Mouse (Mus musculus) MEL (cell line): ENCODE measurements at regions not wholly inside any gene's neighbourhood (a gene's known extent, or its start where the extent isn't known, plus 50 kb on each side); places are given as distances from the start of the nearest gene placed in this dataset.
A peak's percentile ranks its signal among the peaks of the same experiment; 100 is the strongest.

Experiments used
- DNase-seq: peaks from one replicate; pipeline ENCODE4 v3.0.0; 2011; ENCODE audit warnings: low read depth, low spot score
- H3K27ac ChIP-seq: 2 replicates; pipeline ENCODE4 v1.5.1; 2012; ENCODE audit warnings: low read depth, mild to moderate bottlenecking, control low read depth, low read length, moderate library complexity; ENCODE audit not compliant: control insufficient read depth
- H3K27me3 ChIP-seq, 2 experiments: fragments of 150-350 bp in 1 of 2; sonication (generic) in 1 of 2; 2 replicates each; pipeline ENCODE4 v1.6.1; 2012; ENCODE audit warnings: low read length in 2 of 2, mild to moderate bottlenecking in 2 of 2, improper control_type of control experiment in 1 of 2, moderate library complexity in 1 of 2; ENCODE audit not compliant: insufficient read depth in 2 of 2, control insufficient read depth in 1 of 2
- H3K36me3 ChIP-seq, 2 experiments: 2 replicates each; pipeline ENCODE4 v1.6.1; 2012 to 2014; ENCODE audit warnings: low read length in 2 of 2, improper control_type of control experiment in 1 of 2, inconsistent platforms in 1 of 2, mild to moderate bottlenecking in 1 of 2; ENCODE audit not compliant: insufficient read depth in 2 of 2, control insufficient read depth in 1 of 2
- H3K4me1 ChIP-seq, 2 experiments: fragments of 150-350 bp in 1 of 2; sonication (generic) in 1 of 2; 2 replicates each; pipeline ENCODE4 v1.6.1; 2012; ENCODE audit warnings: low read length in 2 of 2, improper control_type of control experiment in 1 of 2, mild to moderate bottlenecking in 1 of 2; ENCODE audit not compliant: insufficient read depth in 2 of 2, control insufficient read depth in 1 of 2
- H3K4me3 ChIP-seq, 2 experiments: fragments of 150-350 bp in 1 of 2; sonication (generic) in 1 of 2; 2 replicates each; pipeline ENCODE4 v1.5.1; 2012; ENCODE audit warnings: low read depth in 2 of 2, low read length in 2 of 2, mild to moderate bottlenecking in 2 of 2, moderate library complexity in 2 of 2, control low read depth in 1 of 2, improper control_type of control experiment in 1 of 2; ENCODE audit not compliant: control insufficient read depth in 1 of 2, insufficient read depth in 1 of 2
- H3K79me2 ChIP-seq: 2 replicates; pipeline ENCODE4 v1.6.1; 2012; ENCODE audit warnings: mild to moderate bottlenecking, low read length, moderate library complexity; ENCODE audit not compliant: control insufficient read depth, poor library complexity, insufficient read depth
- H3K9ac ChIP-seq: 2 replicates; pipeline ENCODE4 v1.6.1; 2012; ENCODE audit warnings: low read depth, mild to moderate bottlenecking, control low read depth, low read length, moderate library complexity; ENCODE audit not compliant: control insufficient read depth, poor library complexity, severe bottlenecking
- H3K9me3 ChIP-seq: fragments of 150-350 bp; sonication (generic); replicated peaks from 2 replicates; pipeline ENCODE4 v1.6.1; 2012; ENCODE audit warnings: mild to moderate bottlenecking, low read length, improper control_type of control experiment, moderate library complexity; ENCODE audit not compliant: insufficient read depth
- CHD1 ChIP-seq: IDR thresholded peaks from 2 replicates; pipeline ENCODE4 v1.6.1; 2012; ENCODE audit warnings: low read depth, mild to moderate bottlenecking, inconsistent platforms, low read length, improper control_type of control experiment
- ELF1 ChIP-seq: IDR thresholded peaks from 2 replicates; pipeline ENCODE4 v1.6.1; 2014; ENCODE audit warnings: low read depth, mild to moderate bottlenecking, inconsistent platforms, low read length, improper control_type of control experiment, moderate library complexity
- EP300 ChIP-seq, 2 experiments: IDR thresholded peaks; 2 replicates each; pipeline ENCODE4 v1.6.1; 2011; ENCODE audit warnings: improper control_type of control experiment in 2 of 2, low read length in 2 of 2, low read depth in 1 of 2, mild to moderate bottlenecking in 1 of 2
- ETS1 ChIP-seq: IDR thresholded peaks from 2 replicates; pipeline ENCODE4 v1.6.1; 2012; ENCODE audit warnings: low read depth, mild to moderate bottlenecking, inconsistent platforms, low read length, improper control_type of control experiment, moderate library complexity
- GATA1 ChIP-seq: IDR thresholded peaks from 2 replicates; pipeline ENCODE4 v1.6.1; 2011; ENCODE audit warnings: low read depth, low read length, improper control_type of control experiment
- HCFC1 ChIP-seq: IDR thresholded peaks from 2 replicates; pipeline ENCODE4 v1.6.1; 2012; ENCODE audit warnings: low read depth, mild to moderate bottlenecking, inconsistent platforms, low read length, improper control_type of control experiment, moderate library complexity
- MAFK ChIP-seq: IDR thresholded peaks from 2 replicates; pipeline ENCODE4 v1.6.1; 2011; ENCODE audit warnings: low read depth, mild to moderate bottlenecking, low read length, improper control_type of control experiment, borderline replicate concordance
- MXI1 ChIP-seq: IDR thresholded peaks from 2 replicates; pipeline ENCODE4 v1.6.1; 2011; ENCODE audit warnings: mild to moderate bottlenecking, low read depth, low read length, improper control_type of control experiment
- MYC ChIP-seq: IDR thresholded peaks from 2 replicates; pipeline ENCODE4 v1.6.1; 2011; ENCODE audit warnings: low read depth, mild to moderate bottlenecking, low read length, improper control_type of control experiment, moderate library complexity
- NELFE ChIP-seq: IDR thresholded peaks from 2 replicates; pipeline ENCODE4 v1.6.1; 2011; ENCODE audit warnings: low read depth, low read length, improper control_type of control experiment
- POLR2A ChIP-seq, 2 experiments: IDR thresholded peaks; 2 replicates each; pipeline ENCODE4 v1.6.1; 2011 to 2012; ENCODE audit warnings: low read length in 2 of 2, mild to moderate bottlenecking in 2 of 2, control low read depth in 1 of 2, improper control_type of control experiment in 1 of 2, low read depth in 1 of 2, moderate library complexity in 1 of 2; ENCODE audit not compliant: control insufficient read depth in 1 of 2, insufficient read depth in 1 of 2, poor library complexity in 1 of 2
- POLR2AphosphoS5 ChIP-seq: IDR thresholded peaks from 2 replicates; pipeline ENCODE4 v1.6.1; 2012; ENCODE audit warnings: low read depth, borderline replicate concordance, mild to moderate bottlenecking, inconsistent platforms, low read length, moderate library complexity, mixed read lengths
- RCOR1 ChIP-seq: IDR thresholded peaks from 2 replicates; pipeline ENCODE4 v1.6.1; 2012; ENCODE audit warnings: low read depth, mild to moderate bottlenecking, inconsistent platforms, low read length, improper control_type of control experiment
- SIN3A ChIP-seq: IDR thresholded peaks from 2 replicates; pipeline ENCODE4 v1.6.1; 2012; ENCODE audit warnings: low read length, improper control_type of control experiment, inconsistent platforms
- TAL1 ChIP-seq: IDR thresholded peaks from 2 replicates; pipeline ENCODE4 v1.6.1; 2012; ENCODE audit warnings: mild to moderate bottlenecking, inconsistent platforms, low read length, moderate library complexity, mixed read lengths
- TBP ChIP-seq: IDR thresholded peaks from 2 replicates; pipeline ENCODE4 v1.8.0; 2011; ENCODE audit warnings: low read depth, low read length, improper control_type of control experiment
- TCF12 ChIP-seq: IDR thresholded peaks from 2 replicates; pipeline ENCODE4 v1.6.1; 2014; ENCODE audit warnings: low read depth, mild to moderate bottlenecking, inconsistent platforms, low read length, improper control_type of control experiment, moderate library complexity
- ZC3H11A ChIP-seq: IDR thresholded peaks from 2 replicates; pipeline ENCODE4 v1.6.1; 2012; ENCODE audit warnings: low read depth, mild to moderate bottlenecking, inconsistent platforms, low read length, improper control_type of control experiment
- ZKSCAN1 ChIP-seq: IDR thresholded peaks from 2 replicates; pipeline ENCODE4 v1.6.1; 2012; ENCODE audit warnings: low read depth, mild to moderate bottlenecking, inconsistent platforms, low read length, improper control_type of control experiment, moderate library complexity

- TF ChIP-seq MAFK (no peak), TCF12 (peak; percentile 38; the same call in 1 of the 2 replicates), ZKSCAN1 (no peak), TAL1 (no peak; the same call in 1 of the 2 replicates)
These were observed 362.8 kb downstream of the H2al1j start (continued) for GRCm38 (mm10) chrX:11690446-11690845.

- Histone ChIP-seq H3K4me3 (peak overlapping the region in 1 of 2 experiments; percentile 58; a peak in 1 of 4 replicates), H3K36me3 (peaks cover 0 to 26% of the 10 kb centered on the region in 2 experiments; a peak in 2 of 4 replicates), H3K4me1 (peaks cover 5 to 30% of the 10 kb centered on the region in 2 experiments), H3K27ac (no peak overlapping the region), H3K79me2 (no peaks in the 10 kb centered on the region; the same call in 1 of the 2 replicates), H3K9me3 (no peaks in the 10 kb centered on the region), H3K27me3 (no peaks in the 10 kb centered on the region), H3K9ac (no peak overlapping the region)
- peak; percentile 34; the same call in 1 of the 2 replicates for TF ChIP-seq MXI1
- no peak for TF ChIP-seq NELFE
- peak; percentile 80 for TF ChIP-seq ETS1
- DNase-seq: peak; percentile 56
These were observed 363.4 kb downstream of the H2al1j start for GRCm38 (mm10) chrX:11691019-11691418.

GRCm38 (mm10) chrX:11696565-11696964 is 368.9 kb downstream of the H2al1j start:
- Histone ChIP-seq H3K27me3 (no peaks in the 10 kb centered on the region), H3K27ac (peak overlapping the region; percentile 77), H3K79me2 (no peaks in the 10 kb centered on the region), H3K4me1 (peaks cover 9 to 47% of the 10 kb centered on the region in 2 experiments), H3K9me3 (no peaks in the 10 kb centered on the region), H3K9ac (peak overlapping the region; percentile 19), H3K4me3 (no peak overlapping the region), H3K36me3 (peaks cover 0 to 39% of the 10 kb centered on the region in 2 experiments; a peak in 2 of 4 replicates)
- peak; percentile 73 for TF ChIP-seq TBP
- peak in 1 of 2 experiments; percentile 53; a peak in 2 of 4 replicates for TF ChIP-seq POLR2A (IDR thresholded peaks at IDR 0.05; ENCODE audit: control insufficient read depth in 1 of 2, insufficient read depth in 1 of 2, low read depth in 1 of 2, low read length in 2 of 2, poor library complexity in 1 of 2)
- peak; percentile 92 for TF ChIP-seq TCF12
- TF ChIP-seq RCOR1: peak; percentile 67; the same call in 1 of the 2 replicates
- TF ChIP-seq ETS1: peak; percentile 91
- TF ChIP-seq CHD1: no peak
- peak; percentile 61 for TF ChIP-seq SIN3A
- TF ChIP-seq HCFC1: 0 out of 2 replicates have a peak, but pooled peaks have one; percentile 6
- 0 out of 2 replicates have a peak, but pooled peaks have one; percentile 26 for TF ChIP-seq ELF1
- peak; percentile 44; the same call in 1 of the 2 replicates for TF ChIP-seq MXI1
- TF ChIP-seq NELFE: no peak
- TF ChIP-seq TAL1: peak; percentile 84
- no peak for TF ChIP-seq POLR2AphosphoS5
- TF ChIP-seq MYC: 0 out of 2 replicates have a peak, but pooled peaks have one; percentile 55
- TF ChIP-seq EP300 (IDR thresholded peaks at IDR 0.05; ENCODE audit: low read depth in 1 of 2, low read length in 2 of 2): peak; percentile 93 to 97
- TF ChIP-seq ZKSCAN1: no peak
- peak; percentile 96 for TF ChIP-seq GATA1
- TF ChIP-seq ZC3H11A: no peak
- DNase-seq: peak; percentile 93
